Mouse (Mus musculus): ENCODE results near the gene Cass4.

Gene Cass4

DNA sequence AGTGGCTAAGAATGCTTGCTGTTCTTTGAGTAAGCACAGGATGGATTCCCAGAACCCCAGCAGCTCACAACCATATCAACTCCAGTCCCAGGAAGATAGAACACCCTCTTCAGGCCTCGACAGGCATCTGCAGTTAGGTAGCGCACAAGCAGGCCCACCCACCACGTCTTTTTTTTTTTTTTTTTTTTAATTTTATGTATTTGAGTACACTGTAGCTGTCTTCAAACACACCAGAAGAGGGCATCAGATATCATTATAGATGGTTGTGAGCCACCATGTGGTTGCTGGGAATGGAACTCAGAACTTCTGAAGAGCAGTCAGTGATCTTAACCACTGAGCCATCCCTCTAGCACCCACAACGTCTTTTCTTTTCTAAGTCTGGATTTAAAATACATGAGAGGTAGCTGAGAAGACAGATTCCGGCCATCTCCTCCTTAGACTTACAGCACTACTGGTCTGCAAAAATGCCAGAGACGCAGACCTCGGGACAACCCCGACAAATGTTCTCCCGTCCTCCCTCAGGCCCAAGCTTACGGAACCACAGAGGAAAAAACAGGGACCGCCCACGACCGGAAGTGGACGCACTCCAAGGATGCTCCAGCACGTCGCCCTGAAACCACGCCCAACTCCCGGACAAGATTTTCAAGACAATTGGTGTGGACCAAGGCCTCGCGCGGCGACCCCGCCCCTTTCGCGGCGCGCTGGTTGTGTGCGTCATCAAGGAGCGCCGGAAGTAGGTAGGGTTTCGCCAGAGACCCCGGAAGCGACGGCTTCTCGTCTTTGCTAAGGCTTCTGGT lies 46.4 kb downstream of the Cass4 start, which contains the start of gene Rtf2:
TSS of gene Rtf2 (plus strand) at position 714 of the 797 bp plus-strand sequence.
- peak; percentile 99 for DNase-seq (ENCODE audit: low read depth, low spot score)

DNA sequence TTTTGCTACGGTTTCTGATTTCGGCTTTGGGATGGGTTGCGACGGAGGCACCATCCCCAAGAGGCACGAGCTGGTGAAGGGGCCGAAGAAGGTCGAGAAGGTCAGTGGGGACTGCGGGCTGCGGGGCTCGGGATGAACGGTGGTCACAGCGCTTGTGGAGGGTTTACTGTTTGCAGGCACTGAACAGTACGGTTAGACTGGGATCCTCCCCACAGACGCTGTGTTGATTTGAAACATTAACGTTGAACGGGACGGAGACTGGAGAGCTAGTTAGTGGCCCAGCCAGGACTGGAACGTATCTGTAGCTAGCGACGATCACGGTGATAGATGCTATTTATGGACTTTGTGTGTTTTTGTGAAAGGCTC lies 47.0 kb downstream of the Cass4 start:
- no peak for DNase-seq (ENCODE audit: low read depth, low spot score)

DNA sequence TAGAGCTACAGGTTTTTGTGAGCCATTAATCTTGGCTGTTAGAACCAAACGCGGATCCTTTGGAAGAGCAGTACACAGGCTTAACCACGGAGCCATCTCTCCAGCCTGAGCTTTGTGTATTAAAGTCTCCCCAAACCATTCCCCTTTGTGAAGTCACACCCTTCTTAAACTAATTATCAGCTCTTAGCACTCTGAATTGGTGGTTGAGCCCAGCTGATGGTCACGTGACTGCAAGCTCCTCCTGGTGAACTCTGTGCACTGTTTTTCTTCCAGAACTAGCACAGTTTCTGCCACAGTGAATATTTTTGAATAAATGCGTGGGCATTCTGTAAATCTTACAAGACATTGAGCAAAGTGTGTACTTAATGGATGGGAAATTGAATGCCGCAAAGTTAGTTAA lies 47.6 kb downstream of the Cass4 start:
- peak; percentile 51 for DNase-seq (ENCODE audit: low read depth, low spot score)

DNA sequence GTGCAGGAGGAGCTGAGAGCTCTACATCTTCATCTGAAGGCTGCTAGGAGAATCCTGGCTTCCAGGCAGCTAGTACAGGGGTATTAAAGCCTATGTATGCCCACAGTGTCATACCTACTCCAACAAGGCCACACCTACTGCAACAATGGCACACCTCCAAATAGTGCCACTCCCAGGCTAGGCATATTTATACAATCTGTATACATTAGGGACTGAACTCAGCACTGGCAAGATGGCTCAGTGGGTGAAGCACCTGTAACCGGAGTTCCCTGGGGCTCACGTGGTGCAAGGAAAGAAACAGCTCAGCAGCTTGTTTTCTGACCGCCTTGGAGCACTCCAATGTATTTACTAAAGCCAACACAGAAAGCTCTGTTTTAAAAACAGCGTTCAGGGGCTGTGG lies 52.0 kb downstream of the Cass4 start:
- DNase-seq (ENCODE audit: low read depth, low spot score) = no peak

DNA sequence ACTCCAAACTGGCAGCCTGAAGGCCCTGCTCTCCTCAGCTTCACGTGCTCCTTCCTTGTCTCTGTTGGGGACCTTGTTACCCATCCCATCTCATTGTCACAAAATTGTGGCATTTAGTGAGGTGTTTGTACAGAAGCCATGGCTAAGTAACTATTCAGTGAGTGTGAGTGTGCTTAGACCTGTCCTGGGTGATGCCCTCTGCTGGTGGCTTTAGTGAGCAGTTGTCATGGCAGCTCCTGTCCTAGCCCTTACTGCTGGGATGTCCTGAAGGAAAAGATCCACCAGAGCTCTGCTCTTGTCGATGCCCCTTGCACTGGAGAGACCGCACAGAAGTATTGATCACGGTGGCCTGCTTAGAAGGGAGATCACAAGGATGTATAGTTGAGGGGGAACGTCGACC lies 53.7 kb downstream of the Cass4 start:
- DNase-seq (ENCODE audit: low read depth, low spot score) = peak; percentile 31

DNA sequence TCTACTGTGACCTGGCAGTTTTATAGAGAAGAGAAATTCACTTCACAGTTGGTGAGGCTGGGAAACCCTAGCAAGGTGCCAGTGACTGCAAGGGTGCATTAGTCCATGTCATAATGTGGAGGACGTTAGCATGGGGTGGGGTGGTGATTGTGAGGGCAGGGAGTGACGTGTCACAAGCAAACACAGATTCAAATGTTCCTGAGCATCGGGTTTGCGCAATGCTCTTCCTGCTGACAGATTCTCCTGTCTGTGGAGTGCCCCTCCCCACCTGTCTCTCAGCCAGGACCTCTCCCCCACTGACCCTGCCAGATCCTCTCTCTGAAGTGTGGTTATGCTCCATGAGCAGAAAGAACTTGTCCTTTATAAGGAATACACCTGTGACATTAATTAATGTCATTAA lies 54.7 kb downstream of the Cass4 start:
- DNase-seq (ENCODE audit: low read depth, low spot score) = no peak

DNA sequence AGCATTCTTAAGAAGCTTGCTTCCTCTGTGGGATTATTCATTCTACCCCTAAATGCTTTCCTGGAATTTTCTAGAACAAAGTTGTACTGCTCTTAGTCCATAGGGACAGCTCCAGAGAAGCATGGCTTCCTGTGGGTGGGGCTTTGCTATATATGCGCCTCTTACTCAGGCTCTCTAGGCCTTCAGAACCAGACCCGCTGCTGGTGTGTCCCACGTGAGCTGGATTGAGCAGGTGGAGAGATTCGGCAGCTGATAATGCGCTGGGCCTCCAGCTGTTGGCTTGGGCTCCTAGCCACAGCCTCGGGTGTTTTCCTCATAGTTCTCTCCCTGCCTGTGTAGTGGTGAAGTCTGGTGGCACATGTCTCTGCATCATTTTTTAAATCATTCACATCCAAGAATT lies 57.0 kb downstream of the Cass4 start:
- DNase-seq (ENCODE audit: low read depth, low spot score) = no peak

DNA sequence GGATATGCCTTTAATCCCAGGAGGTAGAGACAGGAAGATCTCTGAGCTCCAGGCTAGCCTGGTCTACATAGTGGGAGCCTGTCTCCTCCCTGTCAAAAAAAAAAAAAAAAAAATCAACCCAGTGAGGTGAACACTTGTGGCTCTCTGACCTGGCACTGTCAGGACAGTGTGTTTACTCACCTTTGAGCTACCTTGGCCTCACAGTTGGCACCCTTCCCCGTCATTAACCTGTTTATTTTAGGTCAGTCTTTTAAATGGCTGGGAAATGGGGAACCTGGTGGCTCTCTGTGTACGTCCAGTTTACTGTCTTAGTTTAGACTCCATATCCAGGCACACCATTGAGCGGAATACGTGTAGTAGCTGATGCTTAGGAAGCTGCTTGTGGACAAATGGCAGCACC lies 58.4 kb downstream of the Cass4 start:
- no peak for DNase-seq (ENCODE audit: low read depth, low spot score)

DNA sequence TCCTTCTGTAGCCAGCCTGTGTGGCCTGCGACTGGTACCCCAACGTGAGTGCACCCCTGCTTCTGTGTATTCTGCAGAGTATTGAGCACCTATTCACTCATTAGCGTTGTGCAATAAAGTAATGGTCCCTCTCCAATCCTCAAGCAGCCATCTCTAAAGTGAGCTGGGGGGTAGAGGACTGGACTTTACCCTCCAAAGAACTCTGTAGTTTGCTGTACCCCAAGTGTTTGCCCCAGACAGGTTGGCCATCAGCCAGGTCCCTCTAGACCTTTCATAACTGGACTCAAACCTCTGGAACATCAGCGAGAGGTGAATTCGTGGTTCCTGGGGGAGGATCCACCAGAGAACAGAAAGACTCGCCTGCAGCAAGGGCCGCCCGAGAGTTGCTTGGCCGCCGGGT lies 58.9 kb downstream of the Cass4 start:
- no peak for DNase-seq (ENCODE audit: low read depth, low spot score)

DNA sequence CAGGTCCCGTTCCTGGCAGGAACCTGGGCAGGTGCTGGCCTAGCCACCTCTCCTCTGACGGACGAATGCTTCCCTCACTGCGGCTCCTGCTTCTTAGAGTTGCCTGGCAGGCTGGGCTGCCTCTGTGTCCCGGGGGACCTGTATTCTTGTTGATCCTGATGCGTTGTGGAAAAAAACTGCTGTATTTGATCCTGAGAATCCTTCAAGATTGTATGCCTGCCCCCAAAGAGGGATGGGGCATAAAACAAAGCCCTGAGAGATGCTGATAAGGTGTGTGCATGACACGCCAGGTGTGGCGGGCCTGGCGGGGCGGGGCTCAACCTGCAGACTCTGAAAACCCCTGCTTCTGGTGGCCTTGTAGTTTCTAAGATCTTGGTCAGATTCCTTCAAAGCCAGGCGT lies 64.9 kb downstream of the Cass4 start, which contains the start of gene Gcnt7:
TSS of gene Gcnt7 (minus strand) at position 101 of the 400 bp plus-strand sequence.
- DNase-seq (ENCODE audit: low read depth, low spot score) = no peak

DNA sequence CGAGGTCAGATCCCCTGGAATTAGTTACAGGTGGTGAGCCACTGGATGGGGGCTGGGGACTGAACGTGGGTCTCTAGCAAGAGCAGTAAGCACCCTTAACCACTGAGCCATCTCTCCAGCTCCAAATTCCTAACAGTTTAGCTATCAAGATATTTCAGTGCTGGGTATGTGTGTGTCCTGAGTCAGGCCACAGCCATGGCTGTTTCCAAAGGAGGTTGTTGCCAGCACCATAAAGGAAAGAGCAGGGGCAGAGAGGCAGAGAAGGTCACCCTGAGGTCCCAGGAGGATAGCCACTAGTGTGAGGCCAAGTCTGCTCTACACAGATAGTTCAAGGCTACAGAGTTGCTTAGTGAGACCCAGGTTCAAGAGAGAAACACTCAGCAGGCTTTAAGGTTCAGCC lies 67.1 kb downstream of the Cass4 start:
- DNase-seq (ENCODE audit: low read depth, low spot score) = no peak

DNA sequence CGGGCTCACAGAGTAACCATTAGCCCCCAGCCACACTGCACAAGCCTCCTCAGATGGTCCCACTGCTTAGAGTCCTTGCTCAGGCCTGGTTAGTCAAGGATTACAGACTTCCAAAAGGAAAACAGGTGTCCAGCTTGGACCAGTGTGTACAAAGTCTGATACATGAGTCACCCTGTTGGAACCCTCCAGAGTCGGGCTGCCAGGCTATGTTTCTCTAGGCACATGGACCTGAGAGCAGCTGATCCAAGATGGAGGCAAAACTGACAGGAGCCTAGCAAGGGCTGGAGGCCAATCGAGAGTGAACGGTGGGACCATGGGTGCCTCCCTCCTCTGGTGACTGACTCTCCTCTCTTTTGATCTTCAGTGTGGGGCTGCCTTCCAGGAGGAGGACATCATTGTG lies 69.2 kb downstream of the Cass4 start:
- DNase-seq (ENCODE audit: low read depth, low spot score) = no peak

DNA sequence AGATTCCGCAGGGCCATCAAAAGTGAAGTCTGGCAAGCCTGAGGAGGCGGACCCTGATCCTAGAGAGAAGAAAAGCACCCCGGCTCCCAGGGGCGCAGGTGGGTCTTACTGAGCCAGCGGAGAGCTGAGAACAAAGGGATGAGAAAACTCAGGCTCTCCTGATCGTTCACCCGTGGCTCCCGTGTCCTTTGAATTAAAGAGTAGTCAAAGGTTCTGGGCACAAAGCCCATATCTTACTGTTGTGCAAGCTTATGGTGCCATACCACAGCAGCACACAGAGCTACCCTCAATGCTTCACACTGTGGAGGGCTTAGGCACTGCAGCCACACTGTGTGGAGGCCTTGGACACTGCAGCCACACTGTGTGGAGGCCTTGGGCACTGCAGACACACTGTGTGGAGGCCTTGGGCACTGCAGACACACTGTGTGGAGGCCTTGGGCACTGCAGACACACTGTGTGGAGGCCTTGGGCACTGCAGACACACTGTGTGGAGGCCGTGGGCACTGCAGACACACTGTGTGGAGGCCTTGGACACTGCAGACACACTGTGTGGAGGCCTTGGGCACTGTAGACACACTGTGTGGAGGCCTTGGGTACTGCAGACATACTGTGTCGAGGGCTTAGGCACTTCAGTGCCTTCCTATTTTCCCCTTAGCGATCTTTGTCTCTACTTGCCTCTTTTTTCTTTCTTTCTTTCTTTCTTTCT lies 73.0 kb downstream of the Cass4 start:
- DNase-seq (ENCODE audit: low read depth, low spot score) = no peak

DNA sequence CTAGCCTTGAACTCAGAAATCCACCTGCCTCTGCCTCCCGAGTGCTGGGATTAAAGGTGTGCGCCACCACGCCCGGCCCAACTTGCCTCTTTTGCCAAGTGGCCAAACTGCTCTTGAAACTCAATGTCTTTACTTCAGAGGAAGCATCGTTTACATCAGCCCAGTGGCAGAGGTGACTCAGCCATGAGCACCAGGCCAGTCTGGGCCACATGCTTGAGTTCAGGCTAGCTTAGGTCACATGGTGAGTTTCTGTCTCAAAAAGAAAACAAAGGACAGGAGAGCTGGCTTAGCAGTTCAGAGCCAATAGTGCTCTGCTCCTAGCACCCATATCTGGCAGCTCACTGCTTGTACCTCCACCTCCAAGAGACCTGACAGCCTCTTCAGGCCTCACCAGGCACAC lies 73.6 kb downstream of the Cass4 start:
- DNase-seq (ENCODE audit: low read depth, low spot score) = no peak

DNA sequence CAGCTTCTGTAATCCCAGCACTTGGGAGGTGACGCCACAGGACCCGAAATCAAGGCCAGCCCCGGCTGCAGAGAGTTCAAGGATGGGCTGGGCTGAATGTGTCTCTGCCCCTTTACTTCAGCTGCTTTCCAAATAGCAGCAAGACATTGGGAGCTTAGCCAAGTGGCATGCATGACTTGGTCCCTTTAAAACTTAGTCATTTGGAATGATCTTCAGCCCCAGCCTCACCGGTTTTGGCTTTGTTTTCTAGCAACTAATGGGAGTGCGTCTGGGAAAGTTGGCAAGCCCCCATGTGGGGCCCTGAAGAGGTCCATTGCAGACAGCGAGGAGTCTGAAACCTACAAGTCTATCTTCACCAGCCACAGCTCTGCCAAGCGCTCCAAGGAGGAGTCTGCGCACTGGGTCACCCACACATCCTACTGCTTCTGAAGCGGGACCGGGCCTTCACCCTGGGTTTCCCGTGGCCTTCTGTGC lies 74.8 kb downstream of the Cass4 start:
- no peak for DNase-seq (ENCODE audit: low read depth, low spot score)

DNA sequence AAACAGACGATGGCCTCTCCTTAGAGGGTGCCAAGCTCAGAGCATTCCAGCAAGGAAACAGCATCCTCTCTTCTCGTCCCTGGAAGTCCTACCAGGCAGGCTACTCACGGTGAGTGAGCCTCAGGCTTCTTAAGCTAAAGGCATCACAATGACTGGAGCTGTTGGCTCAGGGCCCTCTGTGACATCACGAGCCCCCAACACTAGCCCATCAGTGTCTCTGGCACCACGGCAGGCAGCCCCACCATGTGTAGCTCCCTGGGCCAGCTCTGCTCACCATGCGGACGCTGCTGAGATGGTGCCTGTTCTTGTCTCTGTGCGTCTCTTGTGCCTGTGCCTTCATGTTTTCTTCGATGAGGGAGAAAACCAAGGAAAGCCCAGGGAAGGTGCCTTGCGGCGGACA lies 78.7 kb downstream of the Cass4 start, which contains the start of gene Fam209:
TSS of gene Fam209 (plus strand) at position 203 of the 400 bp plus-strand sequence.
- DNase-seq (ENCODE audit: low read depth, low spot score) = no peak

DNA sequence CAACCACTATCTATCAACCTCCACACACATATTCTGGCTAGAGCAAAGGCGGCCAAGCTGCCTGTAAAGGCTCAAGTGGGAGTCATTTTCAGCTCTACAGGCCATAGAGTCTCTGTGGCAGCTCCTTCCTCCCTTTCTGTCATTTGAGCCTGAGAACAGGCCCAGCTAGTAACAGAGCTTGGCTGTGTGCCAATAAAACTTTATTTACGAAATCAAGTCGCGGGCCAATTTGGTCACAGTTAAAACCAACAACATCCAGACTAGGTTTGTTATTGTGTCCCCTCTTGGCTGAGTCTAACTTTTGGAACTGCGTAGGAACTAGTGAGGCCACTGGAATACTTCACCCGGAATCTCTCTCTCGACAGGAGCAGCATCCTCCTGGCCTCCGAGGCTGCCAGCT lies 80.0 kb downstream of the Cass4 start:
- no peak for DNase-seq (ENCODE audit: low read depth, low spot score)

DNA sequence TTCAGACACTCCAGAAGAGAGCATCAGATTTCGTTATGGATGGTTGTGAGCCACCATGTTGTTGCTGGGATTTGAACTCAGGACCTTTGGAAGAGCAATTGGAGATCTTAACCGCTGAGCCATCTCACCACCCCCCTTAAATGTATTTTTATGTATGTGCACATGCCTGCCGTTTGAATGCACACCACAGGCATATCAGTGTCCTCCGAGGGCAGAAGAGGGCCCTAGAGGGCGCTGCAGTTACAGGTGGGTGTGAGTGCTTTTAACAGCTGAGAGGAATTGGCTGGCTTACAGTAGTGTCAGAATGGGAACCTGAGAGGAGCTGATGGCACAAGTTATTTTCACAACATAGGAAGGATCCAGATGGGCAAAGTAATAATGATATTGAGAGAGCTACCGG lies 81.4 kb downstream of the Cass4 start:
- peak; percentile 56 for DNase-seq (ENCODE audit: low read depth, low spot score)

DNA sequence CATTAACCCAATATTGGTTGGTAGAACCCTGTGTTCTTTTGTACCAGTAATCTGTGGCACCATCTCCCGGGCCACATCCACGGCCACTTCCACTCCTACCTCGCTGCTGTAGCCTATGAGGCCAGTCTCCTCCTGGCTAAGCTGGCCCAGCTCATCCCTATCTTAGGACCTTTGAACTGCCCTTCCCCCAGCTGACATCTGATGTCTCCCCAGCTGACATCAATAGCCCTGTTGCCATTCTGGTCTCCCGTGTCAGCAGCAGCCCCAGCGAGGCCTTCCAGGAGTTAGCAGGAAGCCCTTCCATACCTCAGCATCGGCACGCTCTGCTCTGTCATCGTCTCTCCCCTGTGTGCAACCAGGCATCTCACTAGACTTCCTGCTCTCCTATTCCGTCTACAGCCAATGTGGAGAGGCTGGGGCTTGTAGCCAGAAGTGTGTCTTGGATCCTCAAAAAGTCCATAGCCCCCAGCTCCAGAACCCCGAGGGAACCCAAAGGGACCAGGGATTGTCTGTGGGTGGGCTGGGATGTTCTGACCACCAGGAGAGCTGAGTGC lies 83.2 kb downstream of the Cass4 start:
- peak; percentile 11 for DNase-seq (ENCODE audit: low read depth, low spot score)

DNA sequence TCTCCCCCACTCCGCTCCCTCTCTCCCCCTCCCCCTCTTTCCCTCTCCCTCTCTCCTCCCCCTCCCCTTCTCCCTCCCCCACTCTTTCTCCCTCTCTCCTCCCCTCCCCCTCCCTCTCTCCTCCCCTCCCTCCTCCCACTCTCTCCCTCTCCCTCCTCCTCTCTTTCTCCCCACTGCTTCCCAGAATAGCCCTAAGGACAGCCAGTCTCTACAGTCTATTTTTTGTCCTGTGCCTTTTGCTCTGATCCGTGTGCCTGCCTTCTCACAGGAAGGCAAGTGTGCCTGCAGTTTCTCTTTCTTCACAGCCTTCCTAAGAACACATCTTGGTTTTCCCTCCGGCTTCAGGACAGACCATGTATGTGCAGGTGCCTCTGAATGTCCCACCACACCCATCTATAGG lies 83.8 kb downstream of the Cass4 start:
- DNase-seq (ENCODE audit: low read depth, low spot score) = no peak

DNA sequence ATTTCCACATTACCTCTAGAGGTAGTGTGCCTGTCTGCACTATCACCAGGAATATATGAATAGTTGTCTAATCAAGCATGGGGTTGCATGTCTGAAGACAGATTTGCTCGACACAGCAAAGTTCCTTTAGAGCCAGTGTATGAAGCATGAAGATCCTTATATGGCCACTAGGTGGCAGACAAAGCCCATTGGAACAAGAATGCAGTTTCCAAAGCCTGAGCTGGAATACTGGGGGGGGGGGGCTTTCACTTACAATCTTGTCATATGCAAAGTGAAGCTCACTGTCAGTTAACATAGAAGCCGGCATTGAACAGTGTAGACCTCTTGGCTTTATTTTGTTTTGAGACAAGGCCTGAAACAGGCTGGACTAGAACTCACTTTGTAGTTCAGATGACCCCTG lies 84.3 kb downstream of the Cass4 start:
- peak; percentile 52 for DNase-seq (ENCODE audit: low read depth, low spot score)

DNA sequence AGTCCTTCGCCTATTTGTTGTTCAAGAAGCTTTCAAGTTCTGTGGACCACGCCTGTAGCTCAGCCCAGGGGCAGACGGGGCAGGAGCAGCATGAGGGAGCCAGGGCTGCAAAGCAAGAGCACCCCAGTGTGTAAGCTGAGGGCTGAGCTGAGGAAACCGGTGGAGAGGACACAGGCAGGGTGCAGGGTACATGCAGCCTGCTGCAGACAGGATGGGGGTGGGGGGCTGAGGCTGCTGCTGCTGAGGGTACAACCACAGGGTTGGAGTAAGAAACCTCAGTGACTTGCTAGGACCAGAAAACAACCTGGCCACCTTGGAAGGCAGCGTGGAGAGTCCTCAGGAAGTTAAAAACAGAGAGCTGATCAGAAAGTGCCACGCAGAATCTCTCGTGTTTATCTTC lies 86.7 kb downstream of the Cass4 start:
- DNase-seq (ENCODE audit: low read depth, low spot score) = no peak

All from A20 (cell line).